Mouse (Mus musculus) olfactory bulb, adult 2 months (tissue): ENCODE measurements around the gene Mcrs1.

ENCODE experiments used
- CTCF ChIP-seq: fragments of 200-500 bp; IDR thresholded peaks from 2 replicates; pipeline ENCODE4 v1.5.1; 2012; ENCODE audit warnings: low read depth, mild to moderate bottlenecking, low read length, moderate library complexity; ENCODE audit not compliant: insufficient read depth
- POLR2A ChIP-seq: fragments of 200-500 bp; IDR thresholded peaks from 2 replicates; pipeline ENCODE4 v1.6.1; 2012; ENCODE audit warnings: mild to moderate bottlenecking, low read depth, low read length, moderate library complexity; ENCODE audit not compliant: insufficient read depth

DNA sequence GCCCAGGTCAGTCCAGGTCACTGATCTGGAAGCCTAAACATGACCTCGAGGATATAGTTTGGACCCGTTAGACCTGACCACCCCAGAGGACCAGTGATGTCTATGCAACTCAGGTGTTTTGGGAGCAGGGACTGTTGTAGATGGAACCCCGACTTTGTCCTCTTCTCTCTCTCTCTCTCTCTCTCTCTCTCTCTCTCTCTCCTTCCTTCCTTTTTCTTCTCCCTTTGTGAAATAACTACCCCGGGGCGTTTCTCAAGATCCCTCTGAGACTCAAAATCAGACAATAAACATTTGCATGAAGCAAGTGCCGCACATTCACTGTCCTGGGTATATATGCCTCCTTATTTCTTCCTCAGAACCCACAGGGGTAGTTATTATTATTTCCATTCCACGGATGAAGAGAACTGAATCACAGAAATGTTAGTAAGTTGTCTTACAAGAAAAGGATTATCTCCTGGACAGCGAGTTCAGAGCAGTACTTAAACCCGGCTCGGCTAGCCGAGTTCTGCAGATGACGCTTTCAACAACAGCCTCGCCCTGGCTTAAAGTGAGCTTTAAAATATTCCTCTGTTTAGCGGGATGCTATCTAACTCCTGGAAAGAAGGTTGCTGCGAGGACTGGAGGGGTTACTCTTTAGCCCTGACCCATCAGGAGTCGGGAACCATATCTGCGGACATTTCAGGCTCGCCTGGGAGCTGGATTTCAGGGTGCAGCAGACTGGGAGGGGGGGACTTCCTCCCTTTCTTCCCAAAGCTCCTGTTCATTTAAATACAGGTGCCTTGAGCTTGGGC, 28.8 kb downstream of the Mcrs1 start:
- TF ChIP-seq POLR2A (no peak), CTCF (no peak)
